Mouse (Mus musculus): ENCODE data around the gene Rbm20. TPM values are rescaled to one million over a fixed set of nuclear protein-coding genes. Genes with fewer than 3 reads are reported as not detected.

Gene Rbm20
- polyA plus RNA-seq, 1 experiment from 2014 or later, result 2.5 TPM

- no peak overlapping the region for H3K4me2 ChIP-seq
- H3K9ac ChIP-seq, result no peak overlapping the region
- no peak for ATAC-seq (ENCODE audit: borderline replicate concordance, extremely low read depth, low FRiP score, low TSS enrichment)
- H3K27ac ChIP-seq, result no peak overlapping the region
- 0 out of 2 replicates have a peak, but pooled peaks cover 3% of the 10 kb centered on the region for H3K9me3 ChIP-seq
- H3K4me3 ChIP-seq, result no peak overlapping the region
- H3K27me3 ChIP-seq, result no peaks in the 10 kb centered on the region
- WGBS, result 75% methylated on average over 7 of the region's 7 CpGs
- no peaks in the 10 kb centered on the region for H3K36me3 ChIP-seq
- no peaks in the 10 kb centered on the region for H3K4me1 ChIP-seq
Measured at GRCm38 (mm10) chr19:53764688-53765478, 87.8 kb downstream of the Rbm20 start.

- Histone ChIP-seq H3K36me3 (no peaks in the 10 kb centered on the region), H3K4me2 (no peak overlapping the region), H3K9ac (no peak overlapping the region), H3K27ac (no peak overlapping the region), H3K9me3 (0 out of 2 replicates have a peak, but pooled peaks cover 3% of the 10 kb centered on the region), H3K4me3 (no peak overlapping the region), H3K27me3 (no peaks in the 10 kb centered on the region), H3K4me1 (no peaks in the 10 kb centered on the region)
- no peak for ATAC-seq (ENCODE audit: borderline replicate concordance, extremely low read depth, low FRiP score, low TSS enrichment)
- WGBS, result 11% methylated on average over 3 of the region's 3 CpGs
Measured at GRCm38 (mm10) chr19:53768478-53768877, 91.4 kb downstream of the Rbm20 start.

- Histone ChIP-seq H3K4me3 (no peak overlapping the region), H3K4me1 (no peaks in the 10 kb centered on the region), H3K4me2 (no peak overlapping the region), H3K9ac (no peak overlapping the region), H3K9me3 (no peaks in the 10 kb centered on the region), H3K27ac (no peak overlapping the region), H3K36me3 (no peaks in the 10 kb centered on the region), H3K27me3 (no peaks in the 10 kb centered on the region)
- WGBS, result 44% methylated on average over 11 of the region's 11 CpGs
- peak; percentile 49; the same call in 1 of the 2 replicates for ATAC-seq (ENCODE audit: borderline replicate concordance, extremely low read depth, low FRiP score, low TSS enrichment)
Measured at GRCm38 (mm10) chr19:53773937-53774640, 97.0 kb downstream of the Rbm20 start.

GRCm38 (mm10) chr19:53774641-53775350 is 97.7 kb downstream of the Rbm20 start:
- H3K27ac ChIP-seq, result no peak overlapping the region
- no peaks in the 10 kb centered on the region for H3K36me3 ChIP-seq
- no peak overlapping the region for H3K4me2 ChIP-seq
- 37% methylated on average over 7 of the region's 7 CpGs for WGBS
- H3K4me3 ChIP-seq, result no peak overlapping the region
- no peaks in the 10 kb centered on the region for H3K9me3 ChIP-seq
- no peak overlapping the region for H3K9ac ChIP-seq
- H3K4me1 ChIP-seq, result no peaks in the 10 kb centered on the region
- H3K27me3 ChIP-seq, result no peaks in the 10 kb centered on the region
- no peak for ATAC-seq (ENCODE audit: borderline replicate concordance, extremely low read depth, low FRiP score, low TSS enrichment)

GRCm38 (mm10) chr19:53779402-53779801 is 102.3 kb downstream of the Rbm20 start:
- Histone ChIP-seq H3K36me3 (no peaks in the 10 kb centered on the region), H3K4me3 (no peak overlapping the region), H3K9ac (no peak overlapping the region), H3K27me3 (no peaks in the 10 kb centered on the region), H3K4me2 (no peak overlapping the region), H3K4me1 (no peaks in the 10 kb centered on the region), H3K9me3 (no peaks in the 10 kb centered on the region), H3K27ac (no peak overlapping the region)
- ATAC-seq (ENCODE audit: borderline replicate concordance, extremely low read depth, low FRiP score, low TSS enrichment), result no peak
- WGBS, result 78% methylated on average over 9 of the region's 9 CpGs

- ATAC-seq (ENCODE audit: borderline replicate concordance, extremely low read depth, low FRiP score, low TSS enrichment), result no peak
- Histone ChIP-seq H3K9me3 (no peaks in the 10 kb centered on the region), H3K4me2 (no peak overlapping the region), H3K4me3 (no peak overlapping the region), H3K27me3 (no peaks in the 10 kb centered on the region), H3K27ac (no peak overlapping the region), H3K9ac (no peak overlapping the region), H3K4me1 (no peaks in the 10 kb centered on the region), H3K36me3 (no peaks in the 10 kb centered on the region)
- WGBS, result 86% methylated on average over 4 of the region's 4 CpGs
Measured at GRCm38 (mm10) chr19:53779818-53780217, 102.7 kb downstream of the Rbm20 start.

- ATAC-seq (ENCODE audit: borderline replicate concordance, extremely low read depth, low FRiP score, low TSS enrichment), result peak; percentile 81
- no peaks in the 10 kb centered on the region for H3K36me3 ChIP-seq
- WGBS, result 36% methylated on average over 9 of the region's 9 CpGs
- no peak overlapping the region for H3K9ac ChIP-seq
- H3K27me3 ChIP-seq, result no peaks in the 10 kb centered on the region
- H3K4me2 ChIP-seq, result no peak overlapping the region
- no peaks in the 10 kb centered on the region for H3K4me1 ChIP-seq
- no peaks in the 10 kb centered on the region for H3K9me3 ChIP-seq
- H3K27ac ChIP-seq, result peak overlapping the region; percentile 54
- no peak overlapping the region for H3K4me3 ChIP-seq
Measured at GRCm38 (mm10) chr19:53780752-53781602, 103.9 kb downstream of the Rbm20 start.

GRCm38 (mm10) chr19:53781826-53782225 is 104.7 kb downstream of the Rbm20 start:
- H3K27ac ChIP-seq, result peak overlapping the region; percentile 51
- 73% methylated on average over 7 of the region's 7 CpGs for WGBS

GRCm38 (mm10) chr19:53785352-53785751 is 108.2 kb downstream of the Rbm20 start:
- no peaks in the 10 kb centered on the region for H3K9me3 ChIP-seq
- H3K4me2 ChIP-seq, result no peak overlapping the region
- WGBS, result 87% methylated on average over 3 of the region's 3 CpGs
- 0 out of 2 replicates have a peak, but pooled peaks cover 2% of the 10 kb centered on the region for H3K4me1 ChIP-seq
- ATAC-seq (ENCODE audit: borderline replicate concordance, extremely low read depth, low FRiP score, low TSS enrichment), result no peak
- no peaks in the 10 kb centered on the region for H3K36me3 ChIP-seq
- no peaks in the 10 kb centered on the region for H3K27me3 ChIP-seq
- H3K9ac ChIP-seq, result no peak overlapping the region
- H3K4me3 ChIP-seq, result no peak overlapping the region
- H3K27ac ChIP-seq, result no peak overlapping the region

More at GRCm38 (mm10) chr19:53781826-53782225, 104.7 kb downstream of the Rbm20 start:
- Histone ChIP-seq H3K36me3 (no peaks in the 10 kb centered on the region), H3K9me3 (no peaks in the 10 kb centered on the region), H3K4me3 (no peak overlapping the region), H3K4me1 (0 out of 2 replicates have a peak, but pooled peaks cover under 1% of the 10 kb centered on the region), H3K27me3 (no peaks in the 10 kb centered on the region), H3K9ac (no peak overlapping the region), H3K4me2 (no peak overlapping the region)
- ATAC-seq (ENCODE audit: borderline replicate concordance, extremely low read depth, low FRiP score, low TSS enrichment), result peak; percentile 29; the same call in 1 of the 2 replicates

- WGBS, result 54% methylated on average over 2 of the region's 2 CpGs
Measured at GRCm38 (mm10) chr19:53786239-53786638, 109.1 kb downstream of the Rbm20 start.

GRCm38 (mm10) chr19:53786836-53787235 is 109.7 kb downstream of the Rbm20 start:
- ATAC-seq (ENCODE audit: borderline replicate concordance, extremely low read depth, low FRiP score, low TSS enrichment), result no peak
- Histone ChIP-seq H3K9me3 (no peaks in the 10 kb centered on the region), H3K9ac (no peak overlapping the region), H3K4me1 (0 out of 2 replicates have a peak, but pooled peaks cover 5% of the 10 kb centered on the region), H3K4me2 (no peak overlapping the region), H3K27ac (no peak overlapping the region), H3K36me3 (no peaks in the 10 kb centered on the region), H3K4me3 (no peak overlapping the region), H3K27me3 (no peaks in the 10 kb centered on the region)
- 69% methylated on average over 5 of the region's 5 CpGs for WGBS

More at GRCm38 (mm10) chr19:53786239-53786638, 109.1 kb downstream of the Rbm20 start:
- Histone ChIP-seq H3K27me3 (no peaks in the 10 kb centered on the region), H3K4me1 (0 out of 2 replicates have a peak, but pooled peaks cover 2% of the 10 kb centered on the region), H3K36me3 (no peaks in the 10 kb centered on the region), H3K9ac (no peak overlapping the region), H3K27ac (no peak overlapping the region), H3K4me2 (no peak overlapping the region), H3K9me3 (no peaks in the 10 kb centered on the region), H3K4me3 (no peak overlapping the region)
- ATAC-seq (ENCODE audit: borderline replicate concordance, extremely low read depth, low FRiP score, low TSS enrichment), result no peak

Measured in lung, embryonic 15.5 days (tissue).